Mouse (Mus musculus): ENCODE results near the gene Pon3.

- TF ChIP-seq CTCF (IDR thresholded peaks at IDR 0.05; ENCODE audit: control insufficient read depth, insufficient read depth, low read length) (no peak), POLR2A (IDR thresholded peaks at IDR 0.05; ENCODE audit: borderline replicate concordance, control insufficient read depth, low read depth, low read length) (no peak)
Measured at GRCm38 (mm10) chr6:5262322-5263249, 6.5 kb upstream of the Pon3 start.

Measured in bone marrow, adult 2 months (tissue).